Mouse (Mus musculus) MEL (cell line): ENCODE data around the gene Slc39a11. TPM values are rescaled to one million over a fixed set of nuclear protein-coding genes. Genes with fewer than 3 reads are reported as not detected.

Source experiments
- DNase-seq: peaks from one replicate; pipeline ENCODE4 v3.0.0; 2011; ENCODE audit warnings: low read depth, low spot score
- H3K27ac ChIP-seq: 2 replicates; pipeline ENCODE4 v1.5.1; 2012; ENCODE audit warnings: low read depth, mild to moderate bottlenecking, control low read depth, low read length, moderate library complexity; ENCODE audit not compliant: control insufficient read depth
- H3K27me3 ChIP-seq, 2 experiments: fragments of 150-350 bp in 1 of 2; sonication (generic) in 1 of 2; 2 replicates each; pipeline ENCODE4 v1.6.1; 2012; ENCODE audit warnings: low read length in 2 of 2, mild to moderate bottlenecking in 2 of 2, improper control_type of control experiment in 1 of 2, moderate library complexity in 1 of 2; ENCODE audit not compliant: insufficient read depth in 2 of 2, control insufficient read depth in 1 of 2
- H3K36me3 ChIP-seq, 2 experiments: 2 replicates each; pipeline ENCODE4 v1.6.1; 2012 to 2014; ENCODE audit warnings: low read length in 2 of 2, improper control_type of control experiment in 1 of 2, inconsistent platforms in 1 of 2, mild to moderate bottlenecking in 1 of 2; ENCODE audit not compliant: insufficient read depth in 2 of 2, control insufficient read depth in 1 of 2
- H3K4me1 ChIP-seq, 2 experiments: fragments of 150-350 bp in 1 of 2; sonication (generic) in 1 of 2; 2 replicates each; pipeline ENCODE4 v1.6.1; 2012; ENCODE audit warnings: low read length in 2 of 2, improper control_type of control experiment in 1 of 2, mild to moderate bottlenecking in 1 of 2; ENCODE audit not compliant: insufficient read depth in 2 of 2, control insufficient read depth in 1 of 2
- H3K4me3 ChIP-seq, 2 experiments: fragments of 150-350 bp in 1 of 2; sonication (generic) in 1 of 2; 2 replicates each; pipeline ENCODE4 v1.5.1; 2012; ENCODE audit warnings: low read depth in 2 of 2, low read length in 2 of 2, mild to moderate bottlenecking in 2 of 2, moderate library complexity in 2 of 2, control low read depth in 1 of 2, improper control_type of control experiment in 1 of 2; ENCODE audit not compliant: control insufficient read depth in 1 of 2, insufficient read depth in 1 of 2
- H3K79me2 ChIP-seq: 2 replicates; pipeline ENCODE4 v1.6.1; 2012; ENCODE audit warnings: mild to moderate bottlenecking, low read length, moderate library complexity; ENCODE audit not compliant: control insufficient read depth, poor library complexity, insufficient read depth
- H3K9ac ChIP-seq: 2 replicates; pipeline ENCODE4 v1.6.1; 2012; ENCODE audit warnings: low read depth, mild to moderate bottlenecking, control low read depth, low read length, moderate library complexity; ENCODE audit not compliant: control insufficient read depth, poor library complexity, severe bottlenecking
- H3K9me3 ChIP-seq: fragments of 150-350 bp; sonication (generic); replicated peaks from 2 replicates; pipeline ENCODE4 v1.6.1; 2012; ENCODE audit warnings: mild to moderate bottlenecking, low read length, improper control_type of control experiment, moderate library complexity; ENCODE audit not compliant: insufficient read depth
- CHD1 ChIP-seq: IDR thresholded peaks from 2 replicates; pipeline ENCODE4 v1.6.1; 2012; ENCODE audit warnings: low read depth, mild to moderate bottlenecking, inconsistent platforms, low read length, improper control_type of control experiment
- CHD2 ChIP-seq: IDR thresholded peaks from 2 replicates; pipeline ENCODE4 v1.6.1; 2011; ENCODE audit warnings: low read length, improper control_type of control experiment
- E2F4 ChIP-seq: IDR thresholded peaks from 2 replicates; pipeline ENCODE4 v1.6.1; 2011; ENCODE audit warnings: low read depth, low read length, improper control_type of control experiment, borderline replicate concordance
- ELF1 ChIP-seq: IDR thresholded peaks from 2 replicates; pipeline ENCODE4 v1.6.1; 2014; ENCODE audit warnings: low read depth, mild to moderate bottlenecking, inconsistent platforms, low read length, improper control_type of control experiment, moderate library complexity
- ETS1 ChIP-seq: IDR thresholded peaks from 2 replicates; pipeline ENCODE4 v1.6.1; 2012; ENCODE audit warnings: low read depth, mild to moderate bottlenecking, inconsistent platforms, low read length, improper control_type of control experiment, moderate library complexity
- GABPA ChIP-seq: IDR thresholded peaks from 2 replicates; pipeline ENCODE4 v1.6.1; 2012; ENCODE audit warnings: low read depth, mild to moderate bottlenecking, inconsistent platforms, low read length, improper control_type of control experiment, moderate library complexity
- GATA1 ChIP-seq: IDR thresholded peaks from 2 replicates; pipeline ENCODE4 v1.6.1; 2011; ENCODE audit warnings: low read depth, low read length, improper control_type of control experiment
- HCFC1 ChIP-seq: IDR thresholded peaks from 2 replicates; pipeline ENCODE4 v1.6.1; 2012; ENCODE audit warnings: low read depth, mild to moderate bottlenecking, inconsistent platforms, low read length, improper control_type of control experiment, moderate library complexity
- JUND ChIP-seq: IDR thresholded peaks from 2 replicates; pipeline ENCODE4 v1.6.1; 2011; ENCODE audit warnings: low read depth, mild to moderate bottlenecking, improper control_type of control experiment, low read length
- KAT2A ChIP-seq: conservative IDR thresholded peaks from 2 replicates; pipeline ENCODE4 v1.6.1; 2012; ENCODE audit warnings: low read depth, low read length, improper control_type of control experiment, inconsistent platforms
- MAZ ChIP-seq: IDR thresholded peaks from 2 replicates; pipeline ENCODE4 v1.6.1; 2012; ENCODE audit warnings: low read depth, mild to moderate bottlenecking, inconsistent platforms, low read length, improper control_type of control experiment
- MEF2A ChIP-seq: IDR thresholded peaks from 2 replicates; pipeline ENCODE4 v1.6.1; 2014; ENCODE audit warnings: low read depth, mild to moderate bottlenecking, inconsistent platforms, low read length, improper control_type of control experiment; ENCODE audit not compliant: poor library complexity, insufficient replicate concordance, severe bottlenecking; ENCODE audit errors: extremely low read depth
- MXI1 ChIP-seq: IDR thresholded peaks from 2 replicates; pipeline ENCODE4 v1.6.1; 2011; ENCODE audit warnings: mild to moderate bottlenecking, low read depth, low read length, improper control_type of control experiment
- MYB ChIP-seq: IDR thresholded peaks from 2 replicates; pipeline ENCODE4 v1.6.1; 2011; ENCODE audit warnings: mild to moderate bottlenecking, low read depth, low read length, improper control_type of control experiment
- MYC ChIP-seq: IDR thresholded peaks from 2 replicates; pipeline ENCODE4 v1.6.1; 2011; ENCODE audit warnings: low read depth, mild to moderate bottlenecking, low read length, improper control_type of control experiment, moderate library complexity
- NRF1 ChIP-seq: IDR thresholded peaks from 2 replicates; pipeline ENCODE4 v1.6.1; 2014; ENCODE audit warnings: low read depth, mild to moderate bottlenecking, inconsistent platforms, low read length, improper control_type of control experiment, moderate library complexity; ENCODE audit not compliant: poor library complexity, insufficient read depth, severe bottlenecking
- POLR2A ChIP-seq, 2 experiments: IDR thresholded peaks; 2 replicates each; pipeline ENCODE4 v1.6.1; 2011 to 2012; ENCODE audit warnings: low read length in 2 of 2, mild to moderate bottlenecking in 2 of 2, control low read depth in 1 of 2, improper control_type of control experiment in 1 of 2, low read depth in 1 of 2, moderate library complexity in 1 of 2; ENCODE audit not compliant: control insufficient read depth in 1 of 2, insufficient read depth in 1 of 2, poor library complexity in 1 of 2
- POLR2AphosphoS5 ChIP-seq: IDR thresholded peaks from 2 replicates; pipeline ENCODE4 v1.6.1; 2012; ENCODE audit warnings: low read depth, borderline replicate concordance, mild to moderate bottlenecking, inconsistent platforms, low read length, moderate library complexity, mixed read lengths
- RCOR1 ChIP-seq: IDR thresholded peaks from 2 replicates; pipeline ENCODE4 v1.6.1; 2012; ENCODE audit warnings: low read depth, mild to moderate bottlenecking, inconsistent platforms, low read length, improper control_type of control experiment
- SMC3 ChIP-seq: IDR thresholded peaks from 2 replicates; pipeline ENCODE4 v1.6.1; 2011; ENCODE audit warnings: low read depth, low read length, improper control_type of control experiment
- TAL1 ChIP-seq: IDR thresholded peaks from 2 replicates; pipeline ENCODE4 v1.6.1; 2012; ENCODE audit warnings: mild to moderate bottlenecking, inconsistent platforms, low read length, moderate library complexity, mixed read lengths
- TBP ChIP-seq: IDR thresholded peaks from 2 replicates; pipeline ENCODE4 v1.8.0; 2011; ENCODE audit warnings: low read depth, low read length, improper control_type of control experiment
- TCF12 ChIP-seq: IDR thresholded peaks from 2 replicates; pipeline ENCODE4 v1.6.1; 2014; ENCODE audit warnings: low read depth, mild to moderate bottlenecking, inconsistent platforms, low read length, improper control_type of control experiment, moderate library complexity
- USF1 ChIP-seq: IDR thresholded peaks from 2 replicates; pipeline ENCODE4 v1.6.1; 2014; ENCODE audit warnings: low read depth, mild to moderate bottlenecking, inconsistent platforms, low read length, improper control_type of control experiment, moderate library complexity
- ZC3H11A ChIP-seq: IDR thresholded peaks from 2 replicates; pipeline ENCODE4 v1.6.1; 2012; ENCODE audit warnings: low read depth, mild to moderate bottlenecking, inconsistent platforms, low read length, improper control_type of control experiment
- ZKSCAN1 ChIP-seq: IDR thresholded peaks from 2 replicates; pipeline ENCODE4 v1.6.1; 2012; ENCODE audit warnings: low read depth, mild to moderate bottlenecking, inconsistent platforms, low read length, improper control_type of control experiment, moderate library complexity
- ZNF384 ChIP-seq: IDR thresholded peaks from 2 replicates; pipeline ENCODE4 v1.6.1; 2012; ENCODE audit warnings: low read depth, mild to moderate bottlenecking, inconsistent platforms, low read length, improper control_type of control experiment
- polyA plus RNA-seq, 2 experiments: library from polyadenylated mRNA; stranded (reverse) in 1 of 2; unstranded in 1 of 2; fragments of >175 nt in 1 of 2; fragments of >200 nt in 1 of 2; gene quantifications; 2 replicates each; pipeline versions ENCODE4 v1.2.1 to v1.2.4; 2012; ENCODE audit warnings: low replicate concordance in 2 of 2, low read depth in 1 of 2; ENCODE audit not compliant: insufficient read length in 2 of 2, insufficient read depth in 1 of 2, missing spikeins in 1 of 2
- total RNA-seq: library from RNA; depleted of rRNA; stranded (reverse); fragments of 300-350 nt; gene quantifications from 2 replicates; pipeline ENCODE4 v1.2.3, GENCODE M21; 2012

The Slc39a11 gene
- total and polyA plus RNA-seq, 3 experiments, result 34.2 to 45.6 TPM; not detected in 1

DNA sequence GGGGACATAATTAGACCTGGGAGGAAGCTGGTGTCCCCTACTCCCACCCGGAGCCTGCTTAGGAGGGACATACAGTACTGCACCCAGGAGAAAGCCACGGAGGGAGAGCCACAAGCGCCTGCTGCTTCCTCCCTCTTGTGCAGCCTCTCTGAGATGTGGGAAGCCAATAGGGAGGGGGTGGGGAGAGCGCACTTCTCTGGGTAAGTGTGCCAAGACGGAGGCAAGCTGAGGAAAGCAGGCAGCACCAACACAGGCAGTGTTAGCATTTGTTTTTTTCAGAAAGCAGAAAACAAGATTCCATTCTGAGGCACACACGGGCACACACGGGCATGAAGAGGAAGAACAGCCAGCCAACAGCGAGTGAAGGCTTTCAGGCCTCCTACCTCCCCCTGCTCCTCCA is 129.5 kb downstream of the Slc39a11 start:
- Histone ChIP-seq H3K27ac (no peak overlapping the region), H3K9ac (no peak overlapping the region), H3K27me3 (no peaks in the 10 kb centered on the region), H3K79me2 (no peaks in the 10 kb centered on the region), H3K4me3 (no peak overlapping the region), H3K36me3 (no peaks in the 10 kb centered on the region), H3K4me1 (no peaks in the 10 kb centered on the region), H3K9me3 (no peaks in the 10 kb centered on the region)
- TF ChIP-seq ETS1 (no peak), MAZ (no peak), ZKSCAN1 (no peak), GATA1 (no peak), RCOR1 (no peak), USF1 (no peak), CHD1 (no peak), ZNF384 (no peak), MYC (no peak), TBP (no peak)
- DNase-seq, result no peak

DNA sequence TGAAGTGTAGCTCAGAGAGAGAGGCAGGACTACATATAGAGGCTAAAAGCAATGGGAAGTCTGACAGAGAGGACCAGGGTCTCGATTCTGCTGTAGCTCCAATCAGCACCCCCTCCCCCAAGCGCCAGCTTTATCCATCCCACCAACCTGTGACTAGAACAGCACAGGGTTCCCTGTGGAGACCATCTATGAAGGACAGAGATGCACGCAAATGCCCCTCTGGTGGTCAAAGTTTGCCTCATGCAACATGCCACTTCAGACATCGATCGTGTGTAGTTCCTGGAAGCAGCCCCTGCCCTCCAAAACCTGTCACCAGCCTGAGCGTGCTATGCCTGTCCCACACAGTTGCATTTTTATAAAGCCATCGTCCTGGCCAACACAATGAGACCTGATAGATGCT is 129.9 kb downstream of the Slc39a11 start:
- Histone ChIP-seq H3K27me3 (no peaks in the 10 kb centered on the region), H3K9ac (no peak overlapping the region), H3K4me3 (no peak overlapping the region), H3K4me1 (no peaks in the 10 kb centered on the region), H3K79me2 (no peaks in the 10 kb centered on the region), H3K36me3 (no peaks in the 10 kb centered on the region), H3K9me3 (no peaks in the 10 kb centered on the region), H3K27ac (no peak overlapping the region)
- DNase-seq, result no peak
- TF ChIP-seq POLR2A (IDR thresholded peaks at IDR 0.05; ENCODE audit: control insufficient read depth in 1 of 2, insufficient read depth in 1 of 2, low read depth in 1 of 2, low read length in 2 of 2, poor library complexity in 1 of 2) (no peak), MEF2A (no peak), TBP (no peak)

DNA sequence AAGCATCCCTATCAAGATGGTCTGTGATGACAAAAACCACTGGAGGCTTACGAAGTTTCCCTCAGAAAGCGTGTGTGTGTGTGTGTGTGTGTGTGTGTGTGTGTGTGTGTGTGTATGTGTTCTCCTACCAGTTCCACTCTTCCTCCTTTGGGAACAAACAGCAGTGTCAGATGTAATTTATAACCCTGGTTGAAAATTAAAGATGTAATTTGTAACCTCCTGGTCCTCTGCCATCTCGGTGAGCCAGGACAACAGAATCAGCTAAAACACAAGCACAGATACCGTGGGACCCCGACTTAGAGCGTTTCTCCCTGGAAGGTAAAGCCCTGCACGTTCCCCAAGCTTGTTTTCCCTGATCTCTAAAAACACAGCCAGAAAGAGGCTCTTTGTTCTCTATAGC is 131.7 kb downstream of the Slc39a11 start:
- H3K9me3 ChIP-seq, result no peaks in the 10 kb centered on the region
- no peaks in the 10 kb centered on the region for H3K36me3 ChIP-seq
- no peak overlapping the region for H3K27ac ChIP-seq
- H3K27me3 ChIP-seq, result no peaks in the 10 kb centered on the region
- DNase-seq, result no peak
- no peak overlapping the region for H3K9ac ChIP-seq
- no peak for TF ChIP-seq SMC3
- no peak for TF ChIP-seq TAL1
- TF ChIP-seq GATA1, result no peak
- no peak for TF ChIP-seq E2F4
- TF ChIP-seq CHD1, result no peak
- TF ChIP-seq TCF12, result no peak
- TF ChIP-seq CHD2, result no peak
- no peak for TF ChIP-seq USF1
- TF ChIP-seq ZC3H11A, result no peak
- no peak for TF ChIP-seq GABPA
- TF ChIP-seq JUND, result no peak
- TF ChIP-seq MXI1, result no peak
- TF ChIP-seq ETS1, result no peak
- no peak for TF ChIP-seq NRF1
- TF ChIP-seq ELF1, result no peak
- TF ChIP-seq HCFC1, result no peak
- TF ChIP-seq POLR2AphosphoS5, result no peak
- TF ChIP-seq KAT2A, result no peak
- no peak for TF ChIP-seq MYB
- H3K79me2 ChIP-seq, result no peaks in the 10 kb centered on the region
- H3K4me3 ChIP-seq, result no peak overlapping the region
- no peaks in the 10 kb centered on the region for H3K4me1 ChIP-seq
